Mouse (Mus musculus): ENCODE data around the gene Fbxl15. TPM values are rescaled to one million over a fixed set of nuclear protein-coding genes. Genes with fewer than 3 reads are reported as not detected.

Gene Fbxl15
- polyA plus RNA-seq, 1 experiment from 2014 or later = 15.0 TPM

DNA sequence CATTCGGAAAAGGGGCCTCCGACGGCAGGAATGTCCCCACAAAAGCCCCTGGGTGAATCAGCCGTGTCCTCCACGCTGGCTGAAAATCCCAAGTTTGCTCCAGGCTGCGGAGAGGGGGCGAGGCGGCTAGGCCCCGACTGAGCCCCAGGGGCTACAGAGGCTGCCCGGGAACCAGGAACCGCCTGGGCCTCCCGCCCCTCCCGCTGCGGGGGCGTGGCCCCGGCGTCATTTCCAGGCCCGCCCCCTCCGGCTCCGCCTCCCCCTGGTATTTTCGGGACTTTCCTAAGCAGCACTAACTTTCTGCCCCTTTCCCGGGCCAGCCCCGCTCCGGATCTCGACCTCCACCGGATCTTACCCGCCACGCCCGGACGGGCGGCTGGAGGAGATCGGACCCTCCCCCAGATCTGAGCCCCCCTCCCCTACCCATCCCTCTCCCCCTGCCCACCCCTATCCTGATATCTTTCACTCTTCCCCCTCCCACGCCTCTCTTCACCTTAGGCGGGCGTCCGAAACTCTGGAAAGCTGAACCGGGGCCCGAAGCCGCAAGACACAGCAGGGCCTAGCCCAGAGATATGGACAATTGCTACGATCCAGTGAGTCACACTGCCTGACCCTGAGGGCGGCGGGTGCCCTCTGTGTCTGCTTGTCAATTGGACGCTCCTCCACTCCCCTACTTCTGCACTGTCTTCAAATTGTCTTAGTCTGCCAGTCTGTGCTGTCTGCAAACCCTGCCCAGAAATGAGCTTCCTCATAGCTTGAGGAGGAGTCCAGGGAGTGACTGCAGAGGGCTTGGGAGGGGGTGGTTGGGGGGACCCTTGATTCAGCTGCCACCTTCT is 22.3 kb upstream of the Fbxl15 start:
- Histone ChIP-seq H3K27me3 (ENCODE audit: control insufficient read depth, insufficient read depth, low read length) (peaks cover 9% of the 10 kb centered on the region), H3K4me1 (ENCODE audit: control insufficient read depth, insufficient read depth, low read length) (peaks cover 4% of the 10 kb centered on the region), H3K27ac (replicated peaks; ENCODE audit: low read depth, low read length) (no peak overlapping the region), H3K4me2 (ENCODE audit: low read depth, low read length) (peak overlapping the region; percentile 96), H3K9ac (replicated peaks; ENCODE audit: low read length) (peak overlapping the region; percentile 67), H3K9me3 (replicated peaks; ENCODE audit: control insufficient read depth, low read length) (no peaks in the 10 kb centered on the region), H3K36me3 (replicated peaks; ENCODE audit: control insufficient read depth, insufficient read depth, low read depth, low read length) (no peaks in the 10 kb centered on the region; the same call in 1 of the 2 replicates), H3K4me3 (ENCODE audit: low read depth, low read length) (peak overlapping the region; percentile 60)
- WGBS = 0% methylated on average over 42 of the region's 43 CpGs
- ATAC-seq (replicated peaks; ENCODE audit: insufficient number of reproducible peaks, low FRiP score, low TSS enrichment, low read depth) = peak; percentile 48; the same call in 1 of the 2 replicates
- peak; percentile 92 for DNase-seq (ENCODE audit: low spot score)

GRCm38 (mm10) chr19:46306268-46306610 is 21.7 kb upstream of the Fbxl15 start:
- Histone ChIP-seq H3K4me3 (ENCODE audit: low read depth, low read length) (peak overlapping the region; percentile 60), H3K4me2 (ENCODE audit: low read depth, low read length) (peak overlapping the region; percentile 96), H3K9me3 (replicated peaks; ENCODE audit: control insufficient read depth, low read length) (no peaks in the 10 kb centered on the region), H3K27ac (replicated peaks; ENCODE audit: low read depth, low read length) (no peak overlapping the region), H3K36me3 (replicated peaks; ENCODE audit: control insufficient read depth, insufficient read depth, low read depth, low read length) (no peaks in the 10 kb centered on the region; the same call in 1 of the 2 replicates), H3K27me3 (ENCODE audit: control insufficient read depth, insufficient read depth, low read length) (peaks cover 9% of the 10 kb centered on the region), H3K9ac (replicated peaks; ENCODE audit: low read length) (peak overlapping the region; percentile 67; the same call in 1 of the 2 replicates), H3K4me1 (ENCODE audit: control insufficient read depth, insufficient read depth, low read length) (peaks cover 4% of the 10 kb centered on the region)
- no peak for DNase-seq (ENCODE audit: low spot score)
- 58% methylated on average over 5 of the region's 5 CpGs for WGBS
- ATAC-seq (replicated peaks; ENCODE audit: insufficient number of reproducible peaks, low FRiP score, low TSS enrichment, low read depth) = no peak

DNA sequence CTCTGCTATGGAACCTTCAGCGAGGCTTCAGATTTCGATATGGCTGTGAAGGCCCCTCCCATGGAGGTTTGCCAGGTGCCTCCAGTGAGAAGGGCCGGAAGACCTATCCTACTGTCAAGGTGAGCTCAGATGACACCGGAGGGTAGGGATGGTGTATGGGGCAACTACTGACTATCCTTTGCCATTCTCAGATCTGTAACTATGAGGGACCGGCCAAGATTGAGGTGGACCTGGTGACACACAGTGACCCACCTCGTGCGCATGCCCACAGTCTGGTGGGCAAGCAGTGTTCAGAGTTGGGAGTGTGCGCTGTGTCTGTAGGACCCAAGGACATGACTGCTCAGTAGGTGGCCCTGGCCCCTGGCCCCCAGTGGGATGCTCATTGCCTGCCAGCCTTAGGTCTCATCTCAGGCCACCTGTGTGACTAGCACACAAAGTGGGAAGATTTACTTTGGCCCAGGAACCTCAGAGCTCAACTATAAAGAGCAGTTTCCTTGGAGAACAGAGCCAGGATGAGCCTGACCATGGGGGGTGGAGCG is 21.2 kb upstream of the Fbxl15 start:
- no peak for DNase-seq (ENCODE audit: low spot score)
- Histone ChIP-seq H3K4me2 (ENCODE audit: low read depth, low read length) (no peak overlapping the region), H3K9ac (replicated peaks; ENCODE audit: low read length) (no peak overlapping the region), H3K9me3 (replicated peaks; ENCODE audit: control insufficient read depth, low read length) (no peaks in the 10 kb centered on the region), H3K27me3 (ENCODE audit: control insufficient read depth, insufficient read depth, low read length) (peaks cover 9% of the 10 kb centered on the region), H3K27ac (replicated peaks; ENCODE audit: low read depth, low read length) (no peak overlapping the region), H3K4me1 (ENCODE audit: control insufficient read depth, insufficient read depth, low read length) (peaks cover 4% of the 10 kb centered on the region), H3K4me3 (ENCODE audit: low read depth, low read length) (no peak overlapping the region), H3K36me3 (replicated peaks; ENCODE audit: control insufficient read depth, insufficient read depth, low read depth, low read length) (no peaks in the 10 kb centered on the region; the same call in 1 of the 2 replicates)
- WGBS = 86% methylated on average over 9 of the region's 9 CpGs
- no peak for ATAC-seq (replicated peaks; ENCODE audit: insufficient number of reproducible peaks, low FRiP score, low TSS enrichment, low read depth)

- H3K36me3 ChIP-seq (replicated peaks; ENCODE audit: control insufficient read depth, insufficient read depth, low read depth, low read length) = no peaks in the 10 kb centered on the region; the same call in 1 of the 2 replicates
- H3K27ac ChIP-seq (replicated peaks; ENCODE audit: low read depth, low read length) = no peak overlapping the region
- H3K27me3 ChIP-seq (ENCODE audit: control insufficient read depth, insufficient read depth, low read length) = peaks cover 9% of the 10 kb centered on the region
- WGBS = 67% methylated on average over 16 of the region's 16 CpGs
- no peak overlapping the region for H3K4me3 ChIP-seq (ENCODE audit: low read depth, low read length)
- DNase-seq (ENCODE audit: low spot score) = no peak
- H3K9me3 ChIP-seq (replicated peaks; ENCODE audit: control insufficient read depth, low read length) = no peaks in the 10 kb centered on the region
- no peak for ATAC-seq (replicated peaks; ENCODE audit: insufficient number of reproducible peaks, low FRiP score, low TSS enrichment, low read depth)
- peaks cover 4% of the 10 kb centered on the region for H3K4me1 ChIP-seq (ENCODE audit: control insufficient read depth, insufficient read depth, low read length)
- H3K4me2 ChIP-seq (ENCODE audit: low read depth, low read length) = no peak overlapping the region
- no peak overlapping the region for H3K9ac ChIP-seq (replicated peaks; ENCODE audit: low read length)
These were observed 20.2 kb upstream of the Fbxl15 start for GRCm38 (mm10) chr19:46307781-46308180.

DNA sequence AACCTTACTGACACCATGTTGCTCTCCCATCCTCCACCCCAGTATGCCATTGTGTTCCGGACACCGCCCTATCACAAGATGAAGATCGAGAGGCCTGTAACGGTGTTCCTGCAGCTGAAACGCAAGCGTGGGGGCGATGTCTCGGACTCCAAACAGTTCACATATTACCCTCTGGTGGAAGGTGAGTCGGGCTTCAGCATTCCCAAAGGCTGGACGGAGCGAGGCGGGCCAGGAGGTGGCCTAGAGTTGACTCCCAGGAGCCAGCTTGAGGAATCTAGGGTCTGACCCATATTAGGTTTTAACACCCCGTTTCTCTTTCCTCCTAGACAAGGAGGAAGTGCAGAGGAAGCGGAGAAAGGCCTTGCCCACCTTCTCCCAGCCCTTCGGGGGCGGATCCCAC is 19.7 kb upstream of the Fbxl15 start:
- no peak for ATAC-seq (replicated peaks; ENCODE audit: insufficient number of reproducible peaks, low FRiP score, low TSS enrichment, low read depth)
- Histone ChIP-seq H3K9ac (replicated peaks; ENCODE audit: low read length) (no peak overlapping the region), H3K36me3 (replicated peaks; ENCODE audit: control insufficient read depth, insufficient read depth, low read depth, low read length) (no peaks in the 10 kb centered on the region; the same call in 1 of the 2 replicates), H3K4me2 (ENCODE audit: low read depth, low read length) (peak overlapping the region; percentile 83; the same call in 1 of the 2 replicates), H3K9me3 (replicated peaks; ENCODE audit: control insufficient read depth, low read length) (no peaks in the 10 kb centered on the region), H3K27me3 (ENCODE audit: control insufficient read depth, insufficient read depth, low read length) (peaks cover 12% of the 10 kb centered on the region), H3K27ac (replicated peaks; ENCODE audit: low read depth, low read length) (no peak overlapping the region), H3K4me3 (ENCODE audit: low read depth, low read length) (0 out of 2 replicates have a peak overlapping the region, but pooled peaks have one; percentile 28), H3K4me1 (ENCODE audit: control insufficient read depth, insufficient read depth, low read length) (peaks cover 4% of the 10 kb centered on the region)
- DNase-seq (ENCODE audit: low spot score) = no peak
- WGBS = 52% methylated on average over 16 of the region's 16 CpGs

DNA sequence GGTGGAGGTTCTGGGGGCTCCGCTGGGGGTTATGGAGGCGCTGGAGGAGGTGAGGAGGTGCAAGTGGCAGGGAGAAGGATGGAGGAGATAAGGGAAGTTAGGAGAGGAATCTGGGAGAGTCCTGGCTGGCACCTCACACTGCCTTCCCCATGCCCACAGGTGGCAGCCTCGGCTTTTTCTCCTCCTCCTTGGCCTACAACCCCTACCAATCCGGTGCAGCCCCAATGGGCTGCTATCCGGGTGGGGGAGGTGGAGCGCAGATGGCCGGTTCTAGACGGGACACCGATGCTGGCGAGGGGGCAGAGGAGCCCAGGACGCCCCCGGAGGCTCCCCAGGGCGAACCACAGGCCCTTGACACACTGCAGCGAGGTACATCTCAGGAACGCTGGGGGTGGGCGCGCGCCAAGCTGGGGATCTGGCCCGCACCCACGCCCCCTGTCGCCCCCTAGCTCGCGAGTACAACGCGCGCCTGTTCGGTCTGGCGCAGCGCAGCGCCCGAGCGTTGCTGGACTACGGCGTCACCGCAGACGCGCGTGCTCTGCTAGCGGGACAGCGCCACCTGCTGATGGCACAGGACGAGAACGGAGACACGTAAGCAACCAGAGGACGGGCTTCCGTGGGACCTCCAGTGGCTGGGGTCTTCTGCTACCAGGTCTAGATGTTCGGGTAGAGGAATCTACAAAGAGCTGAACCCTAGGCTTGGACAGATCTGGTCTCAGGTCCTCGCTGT is 19.1 kb upstream of the Fbxl15 start:
- Histone ChIP-seq H3K4me2 (ENCODE audit: low read depth, low read length) (peak overlapping the region; percentile 83), H3K36me3 (replicated peaks; ENCODE audit: control insufficient read depth, insufficient read depth, low read depth, low read length) (no peaks in the 10 kb centered on the region; the same call in 1 of the 2 replicates), H3K9ac (replicated peaks; ENCODE audit: low read length) (peak overlapping the region; percentile 39), H3K4me3 (ENCODE audit: low read depth, low read length) (peak overlapping the region; percentile 28), H3K4me1 (ENCODE audit: control insufficient read depth, insufficient read depth, low read length) (peaks cover 4% of the 10 kb centered on the region), H3K27ac (replicated peaks; ENCODE audit: low read depth, low read length) (no peak overlapping the region), H3K9me3 (replicated peaks; ENCODE audit: control insufficient read depth, low read length) (no peaks in the 10 kb centered on the region), H3K27me3 (ENCODE audit: control insufficient read depth, insufficient read depth, low read length) (peaks cover 15% of the 10 kb centered on the region)
- 2% methylated on average over 47 of the region's 47 CpGs for WGBS
- DNase-seq (ENCODE audit: low spot score) (peak; percentile 93), ATAC-seq (replicated peaks; ENCODE audit: insufficient number of reproducible peaks, low FRiP score, low TSS enrichment, low read depth) (0 out of 2 replicates have a peak, but pooled peaks have one; percentile 5)

- H3K4me1 ChIP-seq (ENCODE audit: control insufficient read depth, insufficient read depth, low read length) = peaks cover 4% of the 10 kb centered on the region
- no peak for DNase-seq (ENCODE audit: low spot score)
- H3K4me2 ChIP-seq (ENCODE audit: low read depth, low read length) = no peak overlapping the region
- WGBS = 82% methylated on average over 21 of the region's 21 CpGs
- no peaks in the 10 kb centered on the region for H3K9me3 ChIP-seq (replicated peaks; ENCODE audit: control insufficient read depth, low read length)
- H3K27ac ChIP-seq (replicated peaks; ENCODE audit: low read depth, low read length) = no peak overlapping the region
- H3K36me3 ChIP-seq (replicated peaks; ENCODE audit: control insufficient read depth, insufficient read depth, low read depth, low read length) = no peaks in the 10 kb centered on the region; the same call in 1 of the 2 replicates
- H3K4me3 ChIP-seq (ENCODE audit: low read depth, low read length) = no peak overlapping the region
- no peak overlapping the region for H3K9ac ChIP-seq (replicated peaks; ENCODE audit: low read length)
- peaks cover 22% of the 10 kb centered on the region for H3K27me3 ChIP-seq (ENCODE audit: control insufficient read depth, insufficient read depth, low read length)
- ATAC-seq (replicated peaks; ENCODE audit: insufficient number of reproducible peaks, low FRiP score, low TSS enrichment, low read depth) = no peak
These were observed 18.2 kb upstream of the Fbxl15 start for GRCm38 (mm10) chr19:46309651-46310305.
